Mouse (Mus musculus) CH12F3 (cell line): ENCODE results near the gene Epsti1.
"Not testable (repeated sequence)": the region's sequence is repeated elsewhere in the genome, so short reads cannot be mapped to it uniquely, and the experiment has no call there.

ENCODE experiments used
- in situ Hi-C: fragments of 300-500 bp; cut with MboI; formaldehyde crosslinking; loops from 2 replicates; pipeline ENCODE4 v1.14.3; 2020; ENCODE audit warnings: low sequenced_read_pairs

Gene Epsti1

DNA sequence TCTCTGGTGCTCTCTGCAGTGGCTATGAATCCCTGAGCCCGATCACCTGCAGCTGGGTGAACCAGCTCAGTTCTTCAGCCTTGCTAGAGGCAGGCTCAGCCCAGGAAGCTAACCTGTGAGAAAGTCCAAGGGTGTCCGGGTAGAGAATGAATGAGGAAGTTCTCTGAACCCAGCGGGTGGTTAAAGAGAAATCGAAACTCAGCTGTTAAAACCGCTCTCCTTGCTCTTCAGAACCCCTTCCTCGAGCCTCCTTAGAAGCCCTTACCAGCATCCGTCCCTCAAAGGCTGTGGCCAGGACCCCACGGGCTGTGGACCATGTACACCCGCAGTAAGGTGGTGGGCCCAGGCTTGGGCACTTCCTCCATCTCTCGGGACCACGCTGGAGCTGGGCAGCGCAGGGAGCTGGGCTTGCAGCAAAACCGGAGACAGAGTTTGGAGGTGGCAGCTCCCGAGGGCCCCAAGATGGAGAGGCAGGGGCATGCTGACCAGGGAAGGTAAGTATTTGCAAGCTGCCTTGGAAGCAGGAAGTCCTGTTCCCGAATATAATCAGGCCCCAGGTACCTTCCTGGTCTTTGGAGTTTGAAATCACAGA lies at the start of gene Epsti1:
Gene Epsti1 (plus strand): TSS at position 69 of the 592 bp plus-strand sequence.
- in situ Hi-C loops, result no loop called here

DNA sequence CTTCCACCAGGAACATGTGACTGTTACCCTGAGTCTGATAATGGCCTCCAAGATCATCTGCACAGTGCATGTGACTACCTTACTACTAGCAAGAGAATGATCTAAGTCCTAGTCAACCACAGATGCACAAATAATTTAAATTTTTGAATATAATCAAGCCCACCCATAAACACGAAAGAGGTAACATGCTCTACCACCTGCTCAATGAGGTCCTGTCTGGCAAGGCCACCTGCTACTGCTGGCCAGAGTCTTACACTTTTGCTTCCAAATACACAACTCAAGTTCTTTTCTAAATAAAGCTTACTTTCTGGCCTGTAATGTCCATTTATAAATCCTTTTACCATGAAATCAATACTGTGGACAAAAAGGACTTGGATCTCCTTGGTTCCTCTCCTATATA lies 44.1 kb upstream of the Epsti1 start:
- in situ Hi-C loops, result no loop called here

DNA sequence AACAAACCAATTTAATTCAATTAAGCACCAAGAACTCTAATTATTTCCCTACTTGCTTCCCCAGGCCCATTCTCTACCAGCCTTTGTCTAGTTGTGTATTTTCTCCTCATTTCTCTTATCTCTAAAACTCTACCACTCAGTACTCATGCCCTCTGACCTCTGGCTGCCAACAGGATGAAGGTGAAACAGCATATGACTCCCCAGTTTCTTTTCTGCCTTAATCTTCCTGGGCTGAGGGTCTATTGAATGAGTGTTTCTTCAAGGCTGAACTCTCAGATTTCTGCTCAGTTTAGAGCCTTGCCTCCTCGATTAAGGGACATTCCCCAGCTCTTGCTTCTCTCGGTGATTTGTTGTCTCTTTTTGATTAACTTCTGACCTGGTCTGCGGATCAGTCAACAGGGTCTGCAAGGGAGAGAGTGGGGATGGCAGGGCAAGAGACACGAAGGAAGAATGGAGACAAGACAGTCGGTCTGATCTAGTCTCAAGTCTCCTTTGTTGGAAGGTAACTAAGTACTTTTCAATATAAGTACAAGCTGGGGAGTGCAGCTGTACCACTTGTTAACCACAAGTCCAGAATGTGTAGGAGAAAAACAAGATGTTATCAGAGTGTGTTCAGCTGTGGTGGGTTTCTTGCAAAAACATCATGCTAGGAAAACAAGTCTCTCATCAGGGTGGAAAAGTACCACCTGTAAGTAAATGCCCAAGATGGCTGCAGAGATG lies 43.0 kb upstream of the Epsti1 start:
- in situ Hi-C loops, result no loop called here

DNA sequence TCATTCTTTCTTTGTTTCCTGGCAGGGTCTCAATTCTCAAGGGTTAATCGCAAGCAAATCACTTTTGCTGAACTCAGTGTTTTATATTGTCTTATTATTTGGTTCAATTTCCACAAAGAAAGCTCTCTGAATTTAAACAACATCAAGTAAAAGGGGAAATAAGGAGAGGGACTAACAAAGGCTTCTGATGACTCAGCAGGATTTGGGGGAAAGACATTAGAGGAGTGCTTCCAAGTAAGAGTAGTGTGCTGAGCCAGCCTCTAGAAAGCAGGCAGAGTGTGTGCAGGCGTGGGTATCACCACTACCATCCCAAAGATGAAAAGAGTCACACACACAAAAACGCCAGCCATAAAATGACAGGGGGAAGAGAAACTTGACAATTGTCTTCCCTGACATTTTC lies 40.0 kb upstream of the Epsti1 start:
- in situ Hi-C loops, result no loop called here

DNA sequence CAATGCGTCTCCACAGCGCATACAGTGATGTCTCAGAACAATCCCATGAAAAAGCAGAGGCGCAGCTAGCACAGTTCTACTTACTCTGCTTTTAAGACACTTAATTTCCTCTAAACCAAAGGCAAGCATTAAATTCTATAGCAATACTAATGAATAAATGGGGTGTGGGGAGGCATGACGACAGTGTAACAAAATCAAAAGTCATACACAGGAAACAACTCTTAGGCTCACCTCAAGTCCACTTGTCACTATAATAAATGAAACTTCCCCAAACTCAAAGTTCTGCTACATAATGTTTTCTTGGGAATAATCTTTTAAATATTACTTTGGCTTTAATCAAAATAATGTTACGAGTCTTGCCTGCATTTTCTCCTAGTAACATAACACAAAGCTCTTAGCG lies 39.5 kb upstream of the Epsti1 start:
- in situ Hi-C loops, result no loop called here

DNA sequence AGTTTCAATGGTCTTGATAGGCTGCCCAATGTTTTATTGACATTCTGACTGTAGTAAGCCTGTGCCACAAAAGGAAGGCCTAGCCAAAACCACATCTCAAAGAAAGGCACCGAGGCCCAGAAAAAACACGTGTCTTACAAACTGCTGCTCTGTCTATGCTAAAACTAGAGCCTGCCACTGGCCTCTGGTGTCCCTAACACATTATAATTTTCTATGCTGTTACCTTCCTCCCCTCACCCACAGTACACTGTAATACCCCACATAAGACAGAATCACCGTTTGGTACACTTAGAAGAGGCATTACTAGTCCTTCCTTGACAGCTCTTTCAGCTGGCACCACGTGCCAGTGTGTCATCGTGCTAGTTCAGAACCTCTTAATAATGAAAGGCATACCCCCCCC lies 36.4 kb upstream of the Epsti1 start:
- in situ Hi-C loops, result no loop called here

DNA sequence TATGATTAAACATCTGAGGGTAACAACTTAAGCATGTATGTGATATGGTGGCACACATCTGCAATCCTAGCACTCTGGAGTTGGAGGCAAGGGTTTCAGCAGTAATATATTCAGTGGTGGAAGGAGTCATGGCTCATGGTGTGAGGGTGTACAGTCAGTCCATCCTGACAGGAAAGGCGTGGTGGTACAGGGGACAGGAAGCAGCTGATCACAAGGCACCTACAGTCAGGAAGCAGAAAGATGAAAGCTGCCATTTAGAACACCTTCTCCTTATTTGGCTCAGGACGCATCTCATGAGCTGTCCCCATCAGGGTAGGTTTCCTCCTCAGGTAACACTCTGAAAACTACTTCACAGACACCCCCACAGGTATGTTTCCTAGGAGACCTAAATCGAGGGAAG lies 33.1 kb upstream of the Epsti1 start:
- in situ Hi-C loops, result no loop called here

DNA sequence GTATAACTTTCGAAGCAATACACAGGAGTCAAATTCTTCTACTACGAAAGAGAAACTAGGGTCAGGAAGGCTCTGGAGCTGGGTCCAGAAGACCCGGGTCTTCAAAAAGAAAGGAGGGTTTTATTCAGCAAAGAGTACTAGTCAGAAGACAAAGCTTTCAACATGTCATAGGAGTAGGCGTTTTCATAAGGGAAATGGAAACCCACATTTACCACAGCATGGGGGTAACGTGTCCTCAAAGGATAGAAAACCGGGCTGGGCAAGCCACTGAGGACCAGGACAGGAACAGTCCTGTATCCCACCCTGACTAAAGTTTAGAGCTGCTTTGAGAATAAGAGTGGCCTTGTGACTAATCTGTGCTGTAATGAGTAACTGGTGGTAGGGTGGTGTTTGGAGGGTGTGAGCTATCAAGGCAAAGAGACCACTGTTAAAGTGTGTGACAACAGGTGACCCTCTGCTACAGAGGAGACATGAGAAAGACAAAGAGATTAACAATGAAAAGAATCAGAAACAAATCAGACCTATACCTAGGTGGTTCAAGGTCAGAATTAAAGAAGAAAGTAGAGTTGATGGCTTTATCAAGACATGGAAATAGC lies 32.6 kb upstream of the Epsti1 start:
- in situ Hi-C loops, result no loop called here

DNA sequence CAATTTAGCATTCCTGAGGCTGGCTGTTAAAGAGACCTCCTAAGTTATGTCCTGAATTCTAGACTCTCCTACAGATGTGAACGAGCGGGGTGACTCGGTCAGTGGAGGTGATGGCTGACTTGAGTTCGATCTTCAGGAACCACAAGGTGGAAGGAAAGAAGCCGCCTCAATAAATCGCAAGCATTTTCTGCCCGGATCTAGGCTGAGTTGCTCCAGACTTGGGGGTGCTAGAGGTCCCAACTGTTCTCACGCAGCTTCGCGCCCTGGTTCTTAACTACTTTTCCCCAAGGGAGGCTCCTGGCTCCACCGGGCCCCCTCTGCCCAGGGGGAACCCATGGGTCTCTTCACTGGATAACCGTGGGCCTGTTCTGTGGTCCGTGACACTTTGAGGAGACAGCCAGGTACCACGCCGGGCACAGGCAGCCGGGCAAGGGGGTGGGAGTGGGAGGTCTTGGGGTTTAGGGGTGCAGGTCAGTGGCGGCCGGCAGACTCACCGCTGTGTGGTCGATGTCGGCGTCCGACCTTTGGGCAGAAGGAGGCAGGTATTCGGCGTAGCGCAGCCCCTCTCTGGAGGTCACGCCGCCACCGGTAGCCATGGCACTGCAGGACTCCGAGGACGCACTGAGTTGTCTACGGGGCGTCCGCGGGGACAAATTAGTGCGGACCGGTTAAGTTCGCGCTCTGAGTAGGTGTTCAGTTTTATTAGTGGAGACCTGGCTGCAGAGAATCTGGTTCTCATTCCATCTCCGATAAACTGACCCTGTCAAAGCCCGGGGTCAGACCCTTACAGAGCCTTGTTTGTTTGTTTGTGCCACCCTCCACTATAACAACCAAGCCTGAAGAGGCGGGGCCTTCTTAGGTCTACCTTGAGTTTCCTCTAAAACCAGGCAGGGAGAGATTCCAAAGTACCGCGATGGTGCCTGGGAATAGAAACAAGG lies 29.5 kb upstream of the Epsti1 start, which contains the start of gene Dnajc15:
Gene Dnajc15 (minus strand): TSS at position 822 of the 938 bp plus-strand sequence.
- in situ Hi-C loops, result no loop called here

DNA sequence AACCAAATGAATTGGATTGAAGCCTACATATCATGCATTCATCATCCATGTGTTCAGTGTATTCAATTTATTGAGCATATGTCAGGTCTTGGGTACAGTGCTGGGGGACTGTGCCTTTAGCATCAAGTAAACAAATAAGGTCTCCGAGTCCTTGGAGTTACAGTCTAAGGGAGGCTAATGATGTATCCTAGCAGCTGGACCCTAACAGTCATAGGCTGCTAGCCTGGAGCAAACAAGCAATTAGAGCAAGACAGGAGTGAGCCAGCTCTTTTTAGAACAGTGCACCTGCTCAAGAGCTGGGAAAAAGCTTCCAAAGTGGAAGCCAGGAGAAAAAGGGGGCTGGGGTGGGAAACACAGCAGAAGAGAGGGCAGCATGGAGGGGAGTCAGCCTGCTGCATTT lies 27.8 kb upstream of the Epsti1 start:
- in situ Hi-C loops, result no loop called here

DNA sequence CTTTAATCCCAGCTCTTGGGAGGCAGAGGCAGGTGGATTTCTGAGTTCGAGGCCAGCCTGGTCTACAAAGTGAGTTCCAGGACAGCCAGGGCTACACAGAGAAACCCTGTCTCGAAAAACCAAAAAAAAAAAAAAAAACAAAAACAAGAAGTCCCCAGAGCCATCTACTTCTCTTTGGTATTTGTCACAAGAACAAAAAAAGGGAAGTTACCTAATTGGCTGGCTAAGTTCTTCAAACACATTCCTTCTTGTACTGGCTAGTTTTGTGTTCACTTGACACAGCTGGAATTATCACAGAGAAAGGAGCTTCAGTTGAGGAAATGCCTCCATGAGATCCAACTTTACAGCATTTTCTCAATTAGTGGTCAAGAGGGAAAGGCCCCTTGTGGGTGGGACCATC lies 26.2 kb upstream of the Epsti1 start:
- in situ Hi-C loops, result not testable (repeated sequence)

DNA sequence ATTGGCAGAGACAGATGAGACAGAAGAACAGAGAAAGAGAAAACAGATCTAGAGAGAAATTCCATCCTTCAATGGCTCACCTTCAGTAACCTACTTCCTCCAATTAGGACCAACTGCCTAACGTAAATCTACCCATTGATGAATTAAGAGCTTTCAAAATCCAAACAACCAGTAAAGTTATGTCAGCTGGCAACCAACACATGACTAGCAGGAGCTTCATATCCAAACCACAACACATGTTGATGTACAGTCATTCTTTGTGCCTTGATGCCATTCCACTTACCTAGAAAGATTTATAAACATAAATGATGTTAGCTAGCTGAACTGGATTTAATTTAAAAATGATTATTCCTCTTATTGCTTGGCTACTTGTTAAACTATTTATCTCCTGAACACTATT lies 22.0 kb upstream of the Epsti1 start:
- in situ Hi-C loops, result no loop called here

DNA sequence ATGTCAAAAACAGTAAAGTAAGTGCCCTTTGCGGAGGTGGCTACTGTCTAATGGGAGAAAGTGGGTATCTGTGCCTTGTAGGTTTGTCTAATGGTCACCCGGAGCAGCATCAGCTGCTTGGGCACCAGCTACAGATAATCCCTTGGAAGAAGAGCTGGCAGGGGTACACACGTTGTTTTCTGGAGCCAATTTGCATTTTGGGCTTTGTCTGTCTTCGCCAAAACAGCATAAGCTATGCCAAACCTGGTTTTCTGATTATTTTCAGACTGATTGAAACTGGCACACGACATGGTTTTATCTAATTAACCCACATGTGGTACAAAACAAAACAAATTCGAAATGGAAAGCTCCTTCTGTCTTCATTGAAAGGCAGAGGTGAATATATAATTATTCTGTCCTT lies 21.4 kb upstream of the Epsti1 start:
- in situ Hi-C loops, result no loop called here

DNA sequence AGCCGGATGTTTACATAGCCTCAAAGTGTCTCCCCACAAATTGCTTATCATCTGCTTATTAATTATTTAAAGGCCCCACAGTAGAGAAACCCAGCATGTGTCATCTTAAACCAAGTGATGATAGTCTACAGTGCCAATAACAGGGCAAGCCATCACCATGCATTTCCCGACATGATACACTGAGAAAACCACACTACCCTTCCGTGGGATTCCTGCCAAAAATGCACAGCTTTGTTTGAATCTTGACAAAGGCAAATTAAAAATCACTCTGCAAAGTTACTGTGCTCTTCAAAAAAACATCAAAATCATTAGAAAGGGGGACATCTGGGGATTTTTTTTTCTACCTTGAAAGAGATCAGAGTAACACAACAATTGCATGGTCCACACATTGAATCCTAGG lies 17.7 kb upstream of the Epsti1 start:
- in situ Hi-C loops, result no loop called here

DNA sequence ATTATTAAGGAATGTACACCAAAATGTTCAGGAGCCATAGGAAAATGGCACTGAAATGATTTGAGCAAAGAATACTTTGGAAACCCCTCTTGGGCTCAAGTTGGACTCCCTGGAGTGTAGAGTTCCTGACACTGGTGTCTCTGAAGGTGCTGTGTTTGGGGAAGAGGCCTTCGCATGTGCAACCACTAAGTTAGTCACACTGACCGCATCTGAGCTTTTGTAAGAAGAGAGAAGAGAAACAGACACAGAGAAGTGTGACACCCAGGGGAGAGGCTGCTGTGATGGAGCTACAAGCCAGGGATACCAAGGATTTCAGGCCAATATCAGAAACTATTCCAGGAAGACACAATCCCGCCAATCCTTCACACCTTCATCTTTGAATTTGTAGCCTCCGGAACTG lies 17.1 kb upstream of the Epsti1 start:
- in situ Hi-C loops, result no loop called here

DNA sequence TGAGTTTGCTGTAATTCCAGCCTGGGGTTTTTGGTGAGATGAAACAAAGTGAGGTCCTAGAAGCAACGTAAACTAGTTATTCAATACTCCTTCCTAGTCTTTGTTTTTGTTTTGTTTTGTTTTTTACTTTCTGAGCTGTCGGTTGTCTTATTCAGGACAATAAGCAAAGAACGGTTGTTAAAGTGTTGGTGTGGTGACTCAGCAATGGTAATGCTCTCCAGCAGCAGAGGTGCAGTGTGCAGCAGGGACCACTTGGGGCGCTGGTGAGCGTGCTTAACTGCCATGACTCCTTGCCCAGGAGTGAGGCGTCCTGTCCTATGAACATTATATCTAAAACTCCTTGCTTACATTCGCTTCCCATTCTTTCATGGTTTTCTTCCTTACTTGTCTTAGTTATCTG lies 14.1 kb upstream of the Epsti1 start:
- in situ Hi-C loops, result no loop called here

DNA sequence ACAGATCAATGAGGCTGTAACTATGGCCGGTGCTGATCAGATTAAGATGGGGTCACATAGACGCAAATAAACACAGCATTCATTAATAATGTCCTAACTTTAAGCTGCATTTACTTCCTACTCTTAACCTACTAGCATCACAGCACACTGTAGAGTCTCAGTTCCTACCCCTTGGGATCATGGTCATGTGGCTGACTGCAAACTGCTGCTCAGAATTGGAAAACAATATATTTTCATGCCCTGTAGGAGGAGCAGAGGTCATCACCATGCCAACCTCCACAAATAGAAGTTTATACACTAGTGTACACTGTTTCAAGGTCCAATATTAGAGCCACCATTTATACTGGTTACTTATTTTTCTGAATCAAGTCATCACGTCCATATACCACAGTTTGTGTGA lies 8.1 kb upstream of the Epsti1 start:
- in situ Hi-C loops, result no loop called here

DNA sequence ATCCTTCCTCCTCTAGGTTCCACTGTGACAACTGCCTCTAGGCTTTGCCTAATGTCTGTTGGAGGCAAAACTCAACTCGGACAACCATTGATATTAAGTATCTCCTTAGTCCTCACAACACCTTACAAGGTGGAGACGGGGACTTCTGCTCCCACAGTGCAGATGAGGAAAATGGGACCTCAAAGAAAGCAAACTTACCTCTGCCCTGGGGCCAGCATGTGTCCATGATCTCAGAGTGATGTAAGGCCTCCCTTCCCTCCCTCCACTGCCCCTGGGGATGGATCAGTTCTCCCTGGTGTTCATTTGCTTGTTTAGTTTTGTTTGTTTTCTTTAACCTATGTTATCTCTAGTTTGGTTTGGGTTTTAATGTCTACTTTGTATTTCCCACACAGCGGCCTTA lies 1.5 kb upstream of the Epsti1 start:
- in situ Hi-C loops, result no loop called here

DNA sequence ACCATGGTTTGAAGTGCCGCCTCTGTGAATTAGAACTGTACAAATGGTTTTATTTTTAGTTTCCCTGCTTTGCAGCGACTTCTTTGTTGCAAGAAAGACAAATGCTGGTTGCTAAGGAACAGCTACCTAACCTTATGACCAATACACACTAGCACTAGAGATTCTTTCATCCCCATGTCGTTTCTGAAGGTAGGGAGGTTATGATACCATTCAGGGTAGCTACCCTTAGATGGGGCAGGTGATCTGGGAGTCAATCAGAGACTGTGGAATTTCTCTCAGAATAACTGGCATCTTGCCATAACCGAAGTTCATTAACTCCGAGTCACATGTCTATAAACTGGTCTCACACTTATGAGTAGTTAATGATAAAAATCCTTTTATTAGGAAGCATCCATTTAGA lies 1.4 kb downstream of the Epsti1 start:
- in situ Hi-C loops, result no loop called here

DNA sequence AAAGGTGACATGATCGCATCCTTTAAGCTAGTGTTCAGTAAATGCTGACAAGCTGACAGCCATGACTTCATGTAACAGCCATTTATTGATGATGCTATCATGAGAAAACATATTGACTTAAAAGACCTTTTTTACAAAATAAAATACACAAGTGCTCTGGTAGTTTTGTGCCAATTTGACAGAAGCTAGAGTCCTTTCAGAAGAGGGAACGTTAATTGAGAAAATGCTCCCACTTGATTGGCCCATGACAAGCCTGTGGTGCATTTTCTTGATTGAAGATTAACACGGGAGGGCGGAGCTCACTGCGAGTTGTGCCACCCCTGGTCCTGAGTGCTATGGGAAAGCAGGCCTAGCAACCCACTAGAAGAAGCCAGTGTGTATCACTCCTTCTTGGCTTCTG lies 2.5 kb downstream of the Epsti1 start:
- in situ Hi-C loops, result no loop called here

DNA sequence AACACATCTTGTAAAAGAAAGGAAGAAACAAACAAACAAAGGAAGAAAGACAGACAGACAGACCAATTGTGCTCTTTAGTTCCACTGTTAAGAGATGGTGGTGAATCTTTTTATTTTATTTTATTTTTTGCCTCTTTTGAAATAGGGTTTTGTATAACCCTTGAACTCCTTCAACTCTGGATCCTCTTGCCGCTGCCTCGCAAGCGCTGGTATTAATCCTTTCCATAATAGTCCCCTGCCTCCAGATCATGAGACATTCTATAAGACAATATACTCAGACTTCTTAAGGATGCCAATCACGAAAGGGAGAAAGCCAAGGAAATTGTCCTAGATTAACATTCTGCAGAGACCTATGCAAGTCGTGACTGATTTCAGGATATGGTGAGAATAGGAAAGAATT lies 11.7 kb downstream of the Epsti1 start:
- in situ Hi-C loops, result no loop called here
